Mouse (Mus musculus) G1E (cell line): Measurements from ENCODE around the gene Pus10. TPM values are rescaled to one million over a fixed set of nuclear protein-coding genes. Genes with fewer than 3 reads are reported as not detected.

Experiments
- ATAC-seq: 2 replicates; pipeline ENCODE4 v1.8.0; 2016; ENCODE audit warnings: mild to moderate bottlenecking; ENCODE audit not compliant: insufficient number of reproducible peaks, poor library complexity, low FRiP score, severe bottlenecking; ENCODE audit errors: extremely low read depth
- DNase-seq: peaks from one replicate; pipeline ENCODE4 v3.0.0; 2012; ENCODE audit warnings: low spot score
- H3K27me3 ChIP-seq: 2 replicates; pipeline ENCODE4 v1.6.1; 2012; ENCODE audit warnings: mild to moderate bottlenecking, low read length, inconsistent platforms; ENCODE audit not compliant: insufficient read depth
- H3K36me3 ChIP-seq: replicated peaks from 2 replicates; pipeline ENCODE3; 2012; ENCODE audit warnings: mild to moderate bottlenecking, inconsistent platforms
- H3K4me1 ChIP-seq: 2 replicates; pipeline ENCODE4 v1.6.1; 2012; ENCODE audit warnings: low read depth, low read length, inconsistent platforms, mixed read lengths; ENCODE audit not compliant: insufficient read depth
- H3K4me3 ChIP-seq: 2 replicates; pipeline ENCODE4 v1.5.1; 2012; ENCODE audit warnings: low read depth, mild to moderate bottlenecking, inconsistent platforms, low read length, moderate library complexity, mixed read lengths
- H3K9me3 ChIP-seq: replicated peaks from 2 replicates; pipeline ENCODE4 v1.6.1; 2012; ENCODE audit warnings: inconsistent platforms
- CTCF ChIP-seq: IDR thresholded peaks from 2 replicates; pipeline ENCODE4 v1.5.1; 2012; ENCODE audit warnings: low read depth, low read length, inconsistent platforms, mixed read lengths
- GATA1 ChIP-seq: IDR thresholded peaks from 2 replicates; pipeline ENCODE4 v1.6.1; 2012; ENCODE audit warnings: borderline replicate concordance, low read length, inconsistent platforms, mixed read lengths
- GATA2 ChIP-seq: IDR thresholded peaks from 2 replicates; pipeline ENCODE4 v1.6.1; 2012; ENCODE audit warnings: low read depth, low read length, inconsistent platforms, borderline replicate concordance
- POLR2AphosphoS5 ChIP-seq: IDR thresholded peaks from 2 replicates; pipeline ENCODE4 v1.6.1; 2012; ENCODE audit warnings: low read depth, low read length, inconsistent platforms; ENCODE audit not compliant: insufficient replicate concordance
- TAL1 ChIP-seq: conservative IDR thresholded peaks from 2 replicates; pipeline ENCODE4 v1.6.1; 2012; ENCODE audit warnings: low read depth, low read length, inconsistent platforms, mixed read lengths
- polyA plus RNA-seq: library from polyadenylated mRNA; stranded (reverse); fragments of >175 nt; gene quantifications from 2 replicates; pipeline ENCODE4 v1.2.3, GENCODE M21; 2012
- total RNA-seq, 2 experiments: library from RNA; stranded (forward) in 1 of 2; stranded (reverse) in 1 of 2; fragments of 200-1000 nt in 1 of 2; fragments of >200 nt in 1 of 2; fragmentation: Nextera tagmentation in 1 of 2; gene quantifications; 2 replicates each; pipeline ENCODE4 v1.2.3; 2014 to 2017

Pus10 gene
- total and polyA plus RNA-seq, 3 experiments, result 7.0 to 50.9 (median 50.6) TPM

- H3K36me3 ChIP-seq, result peaks cover 93% of the 10 kb centered on the region
- no peak for DNase-seq
- H3K4me3 ChIP-seq, result no peak overlapping the region
- peaks cover 5% of the 10 kb centered on the region; the same call in 1 of the 2 replicates for H3K4me1 ChIP-seq
- H3K27me3 ChIP-seq, result no peaks in the 10 kb centered on the region
- TF ChIP-seq GATA2 (no peak), POLR2AphosphoS5 (no peak), TAL1 (no peak), CTCF (no peak), GATA1 (no peak)
- ATAC-seq, result no peak
- H3K9me3 ChIP-seq, result no peaks in the 10 kb centered on the region
These were observed 61.0 kb downstream of the Pus10 start for GRCm38 (mm10) chr11:23726441-23726840.

- TF ChIP-seq POLR2AphosphoS5, result no peak
- no peak for TF ChIP-seq CTCF
- TF ChIP-seq GATA2, result no peak
- TF ChIP-seq TAL1, result no peak
- TF ChIP-seq GATA1, result no peak
- H3K9me3 ChIP-seq, result no peaks in the 10 kb centered on the region
- ATAC-seq (no peak), DNase-seq (no peak)
- H3K4me1 ChIP-seq, result no peaks in the 10 kb centered on the region
- H3K36me3 ChIP-seq, result peaks cover 87% of the 10 kb centered on the region
- no peaks in the 10 kb centered on the region for H3K27me3 ChIP-seq
- no peak overlapping the region for H3K4me3 ChIP-seq
These were observed 62.7 kb downstream of the Pus10 start for GRCm38 (mm10) chr11:23728186-23728585.

GRCm38 (mm10) chr11:23730120-23730519 is 64.6 kb downstream of the Pus10 start:
- no peaks in the 10 kb centered on the region for H3K9me3 ChIP-seq
- no peaks in the 10 kb centered on the region for H3K27me3 ChIP-seq
- no peak for DNase-seq
- no peak for ATAC-seq
- no peaks in the 10 kb centered on the region for H3K4me1 ChIP-seq
- no peak overlapping the region for H3K4me3 ChIP-seq
- TF ChIP-seq TAL1 (no peak), GATA2 (no peak), POLR2AphosphoS5 (no peak), GATA1 (no peak), CTCF (no peak)
- H3K36me3 ChIP-seq, result peaks cover 87% of the 10 kb centered on the region

- Histone ChIP-seq H3K9me3 (no peaks in the 10 kb centered on the region), H3K36me3 (peaks cover 61% of the 10 kb centered on the region), H3K27me3 (no peaks in the 10 kb centered on the region), H3K4me1 (no peaks in the 10 kb centered on the region), H3K4me3 (no peak overlapping the region)
- no peak for DNase-seq
- no peak for ATAC-seq
- no peak for TF ChIP-seq POLR2AphosphoS5
- TF ChIP-seq GATA1, result no peak
- TF ChIP-seq CTCF, result no peak
- no peak for TF ChIP-seq TAL1
- TF ChIP-seq GATA2, result no peak
These were observed 67.4 kb downstream of the Pus10 start for GRCm38 (mm10) chr11:23732840-23733239.

- Histone ChIP-seq H3K27me3 (no peaks in the 10 kb centered on the region), H3K36me3 (peaks cover 43% of the 10 kb centered on the region), H3K4me1 (no peaks in the 10 kb centered on the region), H3K9me3 (no peaks in the 10 kb centered on the region), H3K4me3 (no peak overlapping the region)
- DNase-seq (no peak), ATAC-seq (no peak)
- TF ChIP-seq POLR2AphosphoS5, result no peak
- TF ChIP-seq GATA2, result no peak
- no peak for TF ChIP-seq CTCF
- TF ChIP-seq TAL1, result no peak
These were observed 69.3 kb downstream of the Pus10 start for GRCm38 (mm10) chr11:23734749-23735286.

- TF ChIP-seq CTCF (no peak), POLR2AphosphoS5 (no peak), GATA2 (no peak), TAL1 (no peak), GATA1 (no peak)
- H3K27me3 ChIP-seq, result no peaks in the 10 kb centered on the region; the same call in 1 of the 2 replicates
- ATAC-seq, result no peak
These were observed 70.5 kb downstream of the Pus10 start for GRCm38 (mm10) chr11:23735820-23736470.

More at GRCm38 (mm10) chr11:23735820-23736470, 70.5 kb downstream of the Pus10 start:
- H3K9me3 ChIP-seq, result no peaks in the 10 kb centered on the region
- H3K4me3 ChIP-seq, result no peak overlapping the region
- H3K36me3 ChIP-seq, result peaks cover 38% of the 10 kb centered on the region
- no peak for DNase-seq
- H3K4me1 ChIP-seq, result no peaks in the 10 kb centered on the region
